Mouse (Mus musculus): ENCODE measurements around the gene Ctcf. TPM values are rescaled to one million over a fixed set of nuclear protein-coding genes. Genes with fewer than 3 reads are reported as not detected.

The Ctcf gene
- polyA plus RNA-seq, 1 experiment from 2014 or later = 116 TPM

DNA sequence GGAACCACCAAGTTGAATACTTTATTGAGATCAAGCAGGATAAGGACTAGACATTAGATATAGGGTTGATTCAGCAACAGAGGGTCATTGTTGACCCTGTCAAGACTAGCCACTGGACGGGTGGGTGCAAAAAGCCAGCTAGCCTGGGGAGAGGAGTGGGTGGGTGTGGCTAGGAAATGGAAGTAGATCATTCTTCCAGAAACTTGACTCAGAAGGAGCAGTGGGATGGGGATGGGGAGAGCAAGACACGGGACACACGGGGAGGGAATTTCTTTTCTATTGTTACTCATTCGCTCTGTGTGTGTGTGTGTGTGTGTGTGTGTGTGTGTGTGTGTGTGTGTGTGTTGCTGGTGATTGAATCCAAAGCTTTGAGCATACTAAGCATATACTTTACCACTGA is 26.6 kb upstream of the Ctcf start:
- Histone ChIP-seq H3K9ac (replicated peaks; ENCODE audit: low read length) (no peak overlapping the region), H3K4me3 (ENCODE audit: low read depth, low read length) (no peak overlapping the region), H3K9me3 (replicated peaks; ENCODE audit: control insufficient read depth, low read length) (no peaks in the 10 kb centered on the region), H3K4me1 (ENCODE audit: control insufficient read depth, insufficient read depth, low read length) (peaks cover 13% of the 10 kb centered on the region; the same call in 1 of the 2 replicates), H3K4me2 (ENCODE audit: low read depth, low read length) (no peak overlapping the region), H3K27me3 (ENCODE audit: control insufficient read depth, insufficient read depth, low read length) (peaks cover 4% of the 10 kb centered on the region), H3K36me3 (replicated peaks; ENCODE audit: control insufficient read depth, insufficient read depth, low read depth, low read length) (no peaks in the 10 kb centered on the region), H3K27ac (replicated peaks; ENCODE audit: low read depth, low read length) (no peak overlapping the region)
- 84% methylated on average over 4 of the region's 4 CpGs for WGBS
- DNase-seq (ENCODE audit: low spot score) = no peak
- ATAC-seq (replicated peaks; ENCODE audit: insufficient number of reproducible peaks, low FRiP score, low TSS enrichment, low read depth) = no peak

DNA sequence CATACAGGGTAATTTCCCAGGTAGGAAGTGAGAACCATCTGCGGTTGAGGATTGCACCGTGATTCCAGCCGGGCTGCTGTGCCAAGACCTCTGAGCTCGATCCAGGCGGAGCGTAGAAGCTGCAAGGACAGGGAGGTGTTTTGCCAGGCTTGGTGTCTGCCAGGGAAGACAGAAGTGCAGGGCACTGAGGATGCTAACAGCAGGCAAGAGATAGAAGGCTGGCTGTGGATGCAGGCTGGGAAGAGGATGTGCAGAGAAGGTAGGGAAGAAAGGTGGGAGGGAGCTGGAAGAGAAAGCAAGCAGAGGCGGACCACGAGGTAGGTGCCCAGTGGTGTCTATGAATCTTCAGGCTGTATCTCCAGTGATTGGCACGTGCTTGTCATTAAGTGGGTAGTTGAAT is 24.5 kb upstream of the Ctcf start:
- no peaks in the 10 kb centered on the region for H3K9me3 ChIP-seq (replicated peaks; ENCODE audit: control insufficient read depth, low read length)
- ATAC-seq (replicated peaks; ENCODE audit: insufficient number of reproducible peaks, low FRiP score, low TSS enrichment, low read depth) = no peak
- DNase-seq (ENCODE audit: low spot score) = no peak
- H3K9ac ChIP-seq (replicated peaks; ENCODE audit: low read length) = no peak overlapping the region
- peaks cover 4% of the 10 kb centered on the region for H3K27me3 ChIP-seq (ENCODE audit: control insufficient read depth, insufficient read depth, low read length)
- WGBS = 85% methylated on average over 9 of the region's 9 CpGs
- no peak overlapping the region for H3K4me3 ChIP-seq (ENCODE audit: low read depth, low read length)
- no peak overlapping the region for H3K27ac ChIP-seq (replicated peaks; ENCODE audit: low read depth, low read length)
- H3K4me1 ChIP-seq (ENCODE audit: control insufficient read depth, insufficient read depth, low read length) = peaks cover 10% of the 10 kb centered on the region; the same call in 1 of the 2 replicates
- no peaks in the 10 kb centered on the region; the same call in 1 of the 2 replicates for H3K36me3 ChIP-seq (replicated peaks; ENCODE audit: control insufficient read depth, insufficient read depth, low read depth, low read length)
- no peak overlapping the region for H3K4me2 ChIP-seq (ENCODE audit: low read depth, low read length)

DNA sequence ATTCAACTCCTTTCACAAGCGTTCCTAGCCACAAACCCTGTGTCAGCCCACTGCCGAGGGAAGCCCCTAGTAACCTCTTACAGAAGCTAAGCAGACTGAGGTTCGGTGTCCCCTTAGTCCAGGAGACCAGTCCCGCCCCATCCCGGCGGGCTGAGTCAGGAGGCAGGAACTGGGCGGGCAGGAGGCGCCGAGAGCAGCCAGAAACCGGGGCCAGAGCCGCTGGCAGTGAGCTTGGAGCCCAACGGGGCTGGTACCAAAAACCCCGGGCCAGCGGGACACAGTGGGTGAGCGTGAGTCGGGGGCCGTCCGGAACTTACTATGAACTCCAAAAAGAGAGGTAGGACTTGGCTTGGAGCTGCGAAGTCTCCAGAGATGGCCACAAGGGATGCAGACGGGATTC is 23.3 kb upstream of the Ctcf start:
- Histone ChIP-seq H3K4me1 (ENCODE audit: control insufficient read depth, insufficient read depth, low read length) (peaks cover 6% of the 10 kb centered on the region; the same call in 1 of the 2 replicates), H3K9me3 (replicated peaks; ENCODE audit: control insufficient read depth, low read length) (no peaks in the 10 kb centered on the region), H3K9ac (replicated peaks; ENCODE audit: low read length) (peak overlapping the region; percentile 23; the same call in 1 of the 2 replicates), H3K4me2 (ENCODE audit: low read depth, low read length) (0 out of 2 replicates have a peak overlapping the region, but pooled peaks have one; percentile 21), H3K27me3 (ENCODE audit: control insufficient read depth, insufficient read depth, low read length) (peaks cover 4% of the 10 kb centered on the region), H3K36me3 (replicated peaks; ENCODE audit: control insufficient read depth, insufficient read depth, low read depth, low read length) (no peaks in the 10 kb centered on the region; the same call in none of the 2 replicates), H3K27ac (replicated peaks; ENCODE audit: low read depth, low read length) (no peak overlapping the region), H3K4me3 (ENCODE audit: low read depth, low read length) (no peak overlapping the region)
- no peak for ATAC-seq (replicated peaks; ENCODE audit: insufficient number of reproducible peaks, low FRiP score, low TSS enrichment, low read depth)
- no peak for DNase-seq (ENCODE audit: low spot score)
- 3% methylated on average over 20 of the region's 20 CpGs for WGBS

DNA sequence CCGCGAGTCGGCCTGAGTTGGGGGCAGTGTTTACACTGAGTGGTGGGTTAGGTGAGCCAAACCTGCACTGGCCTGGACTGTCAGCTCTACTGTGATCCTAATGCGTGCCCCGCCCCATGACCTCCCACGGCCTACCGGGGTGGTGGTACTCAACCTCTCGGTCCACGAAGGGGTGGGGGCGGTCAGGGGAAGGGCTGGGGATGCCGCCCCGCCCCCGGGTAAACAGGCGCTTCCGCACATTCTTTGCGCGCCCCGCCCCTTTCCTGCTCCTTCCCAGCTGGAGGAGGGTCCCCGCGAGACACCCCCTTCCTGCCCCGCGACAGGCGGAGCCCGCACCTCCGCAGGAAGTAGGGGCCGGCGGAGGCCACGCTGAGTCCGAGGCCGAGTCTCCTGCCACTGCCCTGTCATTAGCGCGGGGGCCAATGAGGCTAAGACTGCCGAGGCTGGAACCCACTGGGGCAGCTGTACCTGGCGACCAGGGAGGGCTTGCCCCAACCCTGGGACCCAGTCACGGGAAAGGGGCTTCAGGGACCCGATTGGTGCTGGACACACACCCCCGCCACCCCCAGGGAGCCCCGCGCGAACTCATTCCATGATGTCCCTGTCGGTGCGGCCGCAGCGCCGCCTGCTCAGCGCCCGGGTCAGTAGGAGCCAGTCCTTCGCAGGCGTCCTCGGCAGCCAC is 22.4 kb upstream of the Ctcf start:
- under 1% methylated on average over 48 of the region's 50 CpGs for WGBS
- ATAC-seq (replicated peaks; ENCODE audit: insufficient number of reproducible peaks, low FRiP score, low TSS enrichment, low read depth) = peak; percentile 53
- peak overlapping the region; percentile 48 for H3K4me3 ChIP-seq (ENCODE audit: low read depth, low read length)
- H3K27me3 ChIP-seq (ENCODE audit: control insufficient read depth, insufficient read depth, low read length) = peaks cover 4% of the 10 kb centered on the region
- H3K4me2 ChIP-seq (ENCODE audit: low read depth, low read length) = peak overlapping the region; percentile 98
- DNase-seq (ENCODE audit: low spot score) = peak; percentile 67
- H3K4me1 ChIP-seq (ENCODE audit: control insufficient read depth, insufficient read depth, low read length) = peaks cover 6% of the 10 kb centered on the region; the same call in 1 of the 2 replicates
- no peak overlapping the region for H3K27ac ChIP-seq (replicated peaks; ENCODE audit: low read depth, low read length)
- H3K9me3 ChIP-seq (replicated peaks; ENCODE audit: control insufficient read depth, low read length) = no peaks in the 10 kb centered on the region
- H3K9ac ChIP-seq (replicated peaks; ENCODE audit: low read length) = peak overlapping the region; percentile 64
- H3K36me3 ChIP-seq (replicated peaks; ENCODE audit: control insufficient read depth, insufficient read depth, low read depth, low read length) = no peaks in the 10 kb centered on the region; the same call in none of the 2 replicates

DNA sequence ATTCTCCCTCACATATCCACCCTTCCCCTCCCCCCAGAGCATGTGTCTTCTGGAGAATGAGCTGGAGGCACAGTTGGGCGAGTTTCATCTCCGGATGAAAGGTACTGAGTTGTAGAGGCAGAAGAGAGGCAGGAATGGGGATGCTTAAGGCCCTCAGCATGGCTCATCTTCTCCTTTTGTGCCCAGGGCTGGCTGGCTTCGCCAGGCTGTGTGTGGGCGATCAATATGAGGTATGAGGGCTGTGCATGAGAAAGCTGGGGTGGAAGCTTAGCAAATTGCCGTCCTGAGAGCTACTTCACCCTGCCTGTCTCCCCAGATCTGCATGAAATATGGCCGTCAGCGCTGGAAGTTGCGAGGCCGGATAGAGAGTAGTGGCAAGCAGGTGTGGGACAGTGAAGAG is 20.4 kb upstream of the Ctcf start:
- no peak overlapping the region for H3K9ac ChIP-seq (replicated peaks; ENCODE audit: low read length)
- ATAC-seq (replicated peaks; ENCODE audit: insufficient number of reproducible peaks, low FRiP score, low TSS enrichment, low read depth) (no peak), DNase-seq (ENCODE audit: low spot score) (no peak)
- peaks cover 6% of the 10 kb centered on the region; the same call in 1 of the 2 replicates for H3K4me1 ChIP-seq (ENCODE audit: control insufficient read depth, insufficient read depth, low read length)
- no peak overlapping the region for H3K27ac ChIP-seq (replicated peaks; ENCODE audit: low read depth, low read length)
- no peaks in the 10 kb centered on the region for H3K9me3 ChIP-seq (replicated peaks; ENCODE audit: control insufficient read depth, low read length)
- H3K36me3 ChIP-seq (replicated peaks; ENCODE audit: control insufficient read depth, insufficient read depth, low read depth, low read length) = no peaks in the 10 kb centered on the region; the same call in none of the 2 replicates
- H3K4me2 ChIP-seq (ENCODE audit: low read depth, low read length) = no peak overlapping the region
- 93% methylated on average over 9 of the region's 9 CpGs for WGBS
- H3K27me3 ChIP-seq (ENCODE audit: control insufficient read depth, insufficient read depth, low read length) = peaks cover 4% of the 10 kb centered on the region
- no peak overlapping the region for H3K4me3 ChIP-seq (ENCODE audit: low read depth, low read length)

DNA sequence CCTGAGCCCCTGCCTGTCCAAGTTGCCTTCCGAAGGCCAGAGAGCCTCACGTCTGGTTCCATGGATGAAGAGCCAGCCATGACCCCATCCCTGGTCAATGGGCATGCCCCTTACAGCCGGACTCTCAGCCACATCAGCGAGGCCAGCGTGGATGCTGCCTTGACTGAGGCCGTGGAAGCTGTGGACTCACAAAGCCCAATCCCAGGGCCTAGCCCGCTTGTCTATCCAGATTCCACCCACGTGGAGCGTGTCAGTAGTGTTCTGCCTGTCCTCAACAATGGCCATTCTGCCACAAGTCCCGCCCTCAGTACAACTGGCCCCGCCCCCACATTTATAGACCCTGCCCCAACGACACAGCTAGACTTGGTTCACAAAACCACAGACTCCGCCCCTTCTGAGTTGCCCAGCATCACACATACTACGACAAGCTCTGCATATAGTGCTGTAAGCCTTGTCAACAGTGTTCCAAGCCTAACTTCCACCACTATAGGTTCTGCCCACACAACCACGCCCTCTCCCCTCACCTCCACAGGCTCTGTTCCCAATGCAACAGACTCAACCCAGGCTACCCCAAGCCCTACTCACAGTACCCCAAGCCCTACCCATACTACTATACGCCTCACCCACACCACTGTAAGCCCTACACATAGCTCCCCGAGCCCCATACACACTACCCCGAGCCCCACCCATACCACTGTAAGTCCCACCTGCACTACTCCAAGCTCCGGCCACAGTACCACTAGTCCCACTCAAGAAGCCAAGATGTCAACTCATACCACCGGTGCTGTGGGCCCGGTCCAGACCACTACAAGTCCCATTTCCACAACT is 18.7 kb upstream of the Ctcf start:
- Histone ChIP-seq H3K4me2 (ENCODE audit: low read depth, low read length) (no peak overlapping the region), H3K9me3 (replicated peaks; ENCODE audit: control insufficient read depth, low read length) (no peaks in the 10 kb centered on the region)

DNA sequence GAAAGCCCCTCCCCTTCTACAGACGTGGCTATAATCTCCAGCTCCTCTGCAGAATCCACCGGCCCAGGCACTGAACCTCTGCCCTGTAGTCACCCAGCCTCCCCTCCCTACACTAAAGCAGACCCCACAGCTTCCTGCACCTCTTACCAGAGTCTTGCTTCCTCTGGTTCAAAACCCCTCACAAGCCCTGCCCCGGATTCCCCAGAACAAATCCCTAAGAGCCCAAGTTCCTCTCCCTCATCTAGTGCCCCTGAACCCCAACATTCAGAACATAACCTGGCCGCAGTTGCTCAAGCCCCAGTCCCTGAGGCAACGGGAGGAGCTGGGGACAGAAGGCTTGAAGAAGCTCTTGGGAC is 18.1 kb upstream of the Ctcf start:
- peaks cover 4% of the 10 kb centered on the region for H3K27me3 ChIP-seq (ENCODE audit: control insufficient read depth, insufficient read depth, low read length)
- H3K4me1 ChIP-seq (ENCODE audit: control insufficient read depth, insufficient read depth, low read length) = peaks cover 11% of the 10 kb centered on the region
- H3K27ac ChIP-seq (replicated peaks; ENCODE audit: low read depth, low read length) = no peak overlapping the region
- H3K9me3 ChIP-seq (replicated peaks; ENCODE audit: control insufficient read depth, low read length) = no peaks in the 10 kb centered on the region
- no peak for DNase-seq (ENCODE audit: low spot score)
- no peak overlapping the region for H3K4me2 ChIP-seq (ENCODE audit: low read depth, low read length)
- H3K4me3 ChIP-seq (ENCODE audit: low read depth, low read length) = no peak overlapping the region
- ATAC-seq (replicated peaks; ENCODE audit: insufficient number of reproducible peaks, low FRiP score, low TSS enrichment, low read depth) = no peak
- WGBS = 89% methylated on average over 5 of the region's 5 CpGs
- no peaks in the 10 kb centered on the region; the same call in none of the 2 replicates for H3K36me3 ChIP-seq (replicated peaks; ENCODE audit: control insufficient read depth, insufficient read depth, low read depth, low read length)
- H3K9ac ChIP-seq (replicated peaks; ENCODE audit: low read length) = no peak overlapping the region

More for the DNA sequence above, 18.7 kb upstream of the Ctcf start:
- Histone ChIP-seq H3K4me1 (ENCODE audit: control insufficient read depth, insufficient read depth, low read length) (peaks cover 11% of the 10 kb centered on the region), H3K27me3 (ENCODE audit: control insufficient read depth, insufficient read depth, low read length) (peaks cover 4% of the 10 kb centered on the region), H3K9ac (replicated peaks; ENCODE audit: low read length) (no peak overlapping the region), H3K36me3 (replicated peaks; ENCODE audit: control insufficient read depth, insufficient read depth, low read depth, low read length) (no peaks in the 10 kb centered on the region; the same call in none of the 2 replicates), H3K27ac (replicated peaks; ENCODE audit: low read depth, low read length) (no peak overlapping the region), H3K4me3 (ENCODE audit: low read depth, low read length) (no peak overlapping the region)
- no peak for ATAC-seq (replicated peaks; ENCODE audit: insufficient number of reproducible peaks, low FRiP score, low TSS enrichment, low read depth)
- no peak for DNase-seq (ENCODE audit: low spot score)
- WGBS = 89% methylated on average over 21 of the region's 21 CpGs
